Mouse (Mus musculus): ENCODE data around the gene H2al1i. TPM values are rescaled to one million over a fixed set of nuclear protein-coding genes. Genes with fewer than 3 reads are reported as not detected.
A peak's percentile ranks its signal among the peaks of the same experiment; 100 is the strongest.
"Not testable (repeated sequence)": the region's sequence is repeated elsewhere in the genome, so short reads cannot be mapped to it uniquely, and the experiment has no call there.

H2al1i gene
- not detected for total RNA-seq (2021)
- long read RNA-seq, experiment 1 = 0 reads
- long read RNA-seq, experiment 2 = 0 reads

GRCm38 (mm10) chrX:11324359-11324758 is at the start of gene H2al1i:
TSS of gene H2al1i (plus strand) at chrX:11324659.
- intact Hi-C loops (cut with DNase I) = not testable (repeated sequence)

GRCm38 (mm10) chrX:11277083-11277482 is 47.4 kb upstream of the H2al1i start:
- DNase-seq = no peak
- intact Hi-C loops (cut with DNase I) = no loop called here

More at GRCm38 (mm10) chrX:11324359-11324758, at the start of gene H2al1i:
- not testable (repeated sequence) for DNase-seq

GRCm38 (mm10) chrX:11280741-11281140 is 43.7 kb upstream of the H2al1i start:
- DNase-seq = no peak
- intact Hi-C loops (cut with DNase I) = no loop called here

- DNase-seq = no peak
Observed at GRCm38 (mm10) chrX:11288306-11288882, 36.1 kb upstream of the H2al1i start.

GRCm38 (mm10) chrX:11289244-11289643 is 35.2 kb upstream of the H2al1i start:
- DNase-seq = no peak
- intact Hi-C loops (cut with DNase I) = no loop called here

More at GRCm38 (mm10) chrX:11288306-11288882, 36.1 kb upstream of the H2al1i start:
- intact Hi-C loops (cut with DNase I) = no loop called here

GRCm38 (mm10) chrX:11298957-11299356 is 25.5 kb upstream of the H2al1i start, which contains the start of gene H2al1a:
TSS of gene H2al1a (plus strand) at chrX:11299257.
- intact Hi-C loops (cut with DNase I); DNase-seq: not testable (repeated sequence)

GRCm38 (mm10) chrX:11302132-11302531 is 22.3 kb upstream of the H2al1i start, which contains the start of gene H2al1b:
TSS of gene H2al1b (plus strand) at chrX:11302432.
- intact Hi-C loops (cut with DNase I); DNase-seq: not testable (repeated sequence)

- DNase-seq; intact Hi-C loops (cut with DNase I): not testable (repeated sequence)
Observed at GRCm38 (mm10) chrX:11305355-11305754, 19.1 kb upstream of the H2al1i start, which contains the start of gene H2al1c. TSS of gene H2al1c (plus strand) at chrX:11305655.

GRCm38 (mm10) chrX:11308524-11308923 is 15.9 kb upstream of the H2al1i start, which contains the start of gene H2al1d:
TSS of gene H2al1d (plus strand) at chrX:11308824.
- intact Hi-C loops (cut with DNase I); DNase-seq: not testable (repeated sequence)

GRCm38 (mm10) chrX:11311634-11312033 is 12.8 kb upstream of the H2al1i start, which contains the start of gene H2al1e:
TSS of gene H2al1e (plus strand) at chrX:11311934.
- intact Hi-C loops (cut with DNase I); DNase-seq: not testable (repeated sequence)

- intact Hi-C loops (cut with DNase I) = not testable (repeated sequence)
Observed at GRCm38 (mm10) chrX:11314858-11315257, 9.6 kb upstream of the H2al1i start, which contains the start of gene H2al1f. TSS of gene H2al1f (plus strand) at chrX:11315158.

GRCm38 (mm10) chrX:11317956-11318355 is 6.5 kb upstream of the H2al1i start, which contains the start of gene H2al1g:
TSS of gene H2al1g (plus strand) at chrX:11318256.
- DNase-seq; intact Hi-C loops (cut with DNase I): not testable (repeated sequence)

More at GRCm38 (mm10) chrX:11314858-11315257, 9.6 kb upstream of the H2al1i start, which contains the start of gene H2al1f:
- not testable (repeated sequence) for DNase-seq

GRCm38 (mm10) chrX:11321192-11321591 is 3.3 kb upstream of the H2al1i start, which contains the start of gene H2al1h:
TSS of gene H2al1h (plus strand) at chrX:11321492.
- intact Hi-C loops (cut with DNase I) = not testable (repeated sequence)

GRCm38 (mm10) chrX:11327522-11327921 is 3.1 kb downstream of the H2al1i start, which contains the start of gene H2al1j:
TSS of gene H2al1j (plus strand) at chrX:11327822.
- intact Hi-C loops (cut with DNase I); DNase-seq: not testable (repeated sequence)

More at GRCm38 (mm10) chrX:11321192-11321591, 3.3 kb upstream of the H2al1i start, which contains the start of gene H2al1h:
- not testable (repeated sequence) for DNase-seq

GRCm38 (mm10) chrX:11345762-11346161 is 21.3 kb downstream of the H2al1i start:
- intact Hi-C loops (cut with DNase I) = no loop called here
- DNase-seq = peak in 1 of 2 experiments; percentile 4

GRCm38 (mm10) chrX:11346756-11347155 is 22.3 kb downstream of the H2al1i start:
- no peak for DNase-seq
- intact Hi-C loops (cut with DNase I) = no loop called here

GRCm38 (mm10) chrX:11360823-11361222 is 36.4 kb downstream of the H2al1i start:
- no peak for DNase-seq
- intact Hi-C loops (cut with DNase I) = no loop called here

GRCm38 (mm10) chrX:11361261-11361660 is 36.8 kb downstream of the H2al1i start:
- intact Hi-C loops (cut with DNase I) = no loop called here
- no peak for DNase-seq

GRCm38 (mm10) chrX:11363890-11364289 is 39.4 kb downstream of the H2al1i start:
- intact Hi-C loops (cut with DNase I) = no loop called here
- DNase-seq = no peak

- no peak for DNase-seq
- intact Hi-C loops (cut with DNase I) = no loop called here
Observed at GRCm38 (mm10) chrX:11365151-11365550, 40.7 kb downstream of the H2al1i start.

Measured in gastrocnemius, postnatal 36 days (tissue).